Mouse (Mus musculus) ES-E14 (cell line): Measurements from ENCODE around the gene Krtap1-3. TPM values are rescaled to one million over a fixed set of nuclear protein-coding genes. Genes with fewer than 3 reads are reported as not detected.

Source experiments
- DNase-seq: peaks from one replicate; pipeline ENCODE4 v3.0.0-alpha.2; 2013; ENCODE audit warnings: low read depth, low spot score
- H3K27ac ChIP-seq: 2 replicates; pipeline ENCODE4 v1.5.1; 2012; ENCODE audit warnings: low read depth, mild to moderate bottlenecking, low read length, moderate library complexity, mixed read lengths; ENCODE audit not compliant: poor library complexity, insufficient read depth, severe bottlenecking
- H3K36me3 ChIP-seq: 2 replicates; pipeline ENCODE4 v1.6.1; 2012; ENCODE audit warnings: mild to moderate bottlenecking, low read length, moderate library complexity, mixed read lengths; ENCODE audit not compliant: control insufficient read depth, poor library complexity, insufficient read depth, severe bottlenecking
- H3K4me1 ChIP-seq, 2 experiments: fragments of 150-350 bp in 1 of 2; sonication (generic) in 1 of 2; 2 replicates each; pipeline ENCODE4 v1.6.1; 2012; ENCODE audit warnings: low read length in 2 of 2, mild to moderate bottlenecking in 1 of 2, mixed read lengths in 1 of 2; ENCODE audit not compliant: control insufficient read depth in 2 of 2, insufficient read depth in 2 of 2, poor library complexity in 1 of 2
- H3K4me3 ChIP-seq, 2 experiments: fragments of 150-350 bp in 1 of 2; sonication (generic) in 1 of 2; 2 replicates each; pipeline ENCODE4 v1.5.1; 2012; ENCODE audit warnings: low read length in 2 of 2, low read depth in 1 of 2, mild to moderate bottlenecking in 1 of 2, mixed read lengths in 1 of 2; ENCODE audit not compliant: insufficient read depth in 1 of 2, poor library complexity in 1 of 2, severe bottlenecking in 1 of 2
- H3K9ac ChIP-seq: 2 replicates; pipeline ENCODE4 v1.6.1; 2012; ENCODE audit warnings: low read depth, mild to moderate bottlenecking, low read length, mixed read lengths; ENCODE audit not compliant: poor library complexity, insufficient read depth, severe bottlenecking
- H3K9me3 ChIP-seq: fragments of 150-350 bp; sonication (generic); 2 replicates; pipeline ENCODE4 v1.6.1; 2012; ENCODE audit warnings: low read depth, mild to moderate bottlenecking, low read length; ENCODE audit not compliant: control insufficient read depth, insufficient read depth
- CHD2 ChIP-seq: IDR thresholded peaks from 2 replicates; pipeline ENCODE4 v1.6.1; 2014; ENCODE audit warnings: mild to moderate bottlenecking, low read depth, low read length, inconsistent platforms
- HCFC1 ChIP-seq: IDR thresholded peaks from 2 replicates; pipeline ENCODE4 v1.6.1; 2012; ENCODE audit warnings: low read length, inconsistent platforms, borderline replicate concordance; ENCODE audit not compliant: insufficient read depth
- MAFK ChIP-seq: IDR thresholded peaks from 2 replicates; pipeline ENCODE4 v1.6.1; 2014; ENCODE audit warnings: mild to moderate bottlenecking, low read depth, low read length, inconsistent platforms; ENCODE audit not compliant: insufficient read depth
- ZC3H11A ChIP-seq: IDR thresholded peaks from 2 replicates; pipeline ENCODE4 v1.6.1; 2012; ENCODE audit warnings: low read depth, mild to moderate bottlenecking, inconsistent platforms, low read length, borderline replicate concordance
- ZNF384 ChIP-seq: IDR thresholded peaks from 2 replicates; pipeline ENCODE4 v1.6.1; 2012; ENCODE audit warnings: low read depth, low read length, inconsistent platforms
- in situ Hi-C, 2 experiments: fragments of 600-800 bp; cut with MboI; formaldehyde crosslinking; loops; one replicate each; pipeline ENCODE4 v1.15.1; 2025; ENCODE audit warnings: low sequenced_read_pairs in 2 of 2, inconsistent platforms in 1 of 2; ENCODE audit not compliant: unreplicated experiment in 2 of 2
- total RNA-seq: library from RNA; depleted of rRNA; stranded (reverse); fragments of 300-350 nt; gene quantifications from 2 replicates; pipeline ENCODE4 v1.2.3, GENCODE M21; 2012

The Krtap1-3 gene
- total RNA-seq, 1 experiment: not detected

DNA sequence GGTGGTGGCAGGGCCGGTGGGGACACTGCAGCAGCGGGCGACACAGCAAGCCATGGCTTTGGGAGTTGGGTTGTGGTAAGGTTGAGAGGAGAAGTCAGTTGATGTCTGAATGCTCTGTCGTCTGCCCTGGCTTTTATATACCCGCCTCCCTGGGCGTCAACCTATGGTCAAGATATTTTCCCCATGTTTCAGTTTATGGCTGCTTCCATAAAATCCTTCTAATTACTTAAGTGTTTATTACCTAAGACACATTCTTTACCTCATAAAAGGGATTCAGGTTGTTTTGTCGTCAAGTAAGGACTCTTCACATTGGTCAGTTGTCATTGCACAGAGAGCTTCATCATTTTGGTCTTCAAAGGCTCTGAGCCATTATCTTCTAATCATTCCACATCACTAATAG, 24.6 kb downstream of the Krtap1-3 start, which contains the start of gene Krtap3-1:
Gene Krtap3-1 (minus strand): TSS at position 101 of the 400 bp plus-strand sequence.
- Histone ChIP-seq H3K4me1 (no peaks in the 10 kb centered on the region), H3K36me3 (no peaks in the 10 kb centered on the region), H3K4me3 (no peak within 1 kb of the TSS), H3K9ac (no peak within 1 kb of the TSS), H3K27ac (no peak within 1 kb of the TSS), H3K9me3 (no peaks in the 10 kb centered on the region)
- in situ Hi-C loops: no loop called here
- DNase-seq: no peak
- TF ChIP-seq ZC3H11A (no peak), CHD2 (no peak), MAFK (no peak), HCFC1 (no peak), ZNF384 (no peak)

GRCm38 (mm10) chr11:99562580-99562979, 28.6 kb downstream of the Krtap1-3 start:
- H3K9me3 ChIP-seq: no peaks in the 10 kb centered on the region
- no peak for DNase-seq
- TF ChIP-seq MAFK (no peak), ZNF384 (no peak)
- H3K27ac ChIP-seq: no peak overlapping the region
- H3K4me1 ChIP-seq: no peaks in the 10 kb centered on the region
- H3K36me3 ChIP-seq: no peaks in the 10 kb centered on the region
- H3K4me3 ChIP-seq: no peak overlapping the region
- no peak overlapping the region for H3K9ac ChIP-seq
- in situ Hi-C loops: no loop called here

DNA sequence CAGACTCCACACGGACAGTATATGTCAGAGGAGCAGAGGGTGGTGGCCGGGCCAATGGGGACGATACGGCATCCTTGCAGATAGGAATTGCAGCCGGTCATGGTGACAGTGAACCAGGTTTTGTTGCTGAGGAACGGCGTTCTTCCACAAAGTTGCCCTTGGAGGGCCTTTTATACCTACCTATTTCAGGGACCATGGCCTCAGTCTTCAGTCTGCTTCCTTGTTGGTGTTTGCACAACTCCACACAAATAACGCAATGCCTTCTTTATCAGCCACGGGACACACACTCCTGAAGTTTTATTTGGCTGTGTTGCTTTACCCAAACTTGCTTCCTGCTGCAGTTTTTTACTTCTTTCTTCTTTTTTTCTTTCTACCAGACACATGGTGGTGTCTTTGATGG, 31.8 kb downstream of the Krtap1-3 start, which contains the start of gene Gm11939:
Gene Gm11939 (minus strand): TSS at position 101 of the 400 bp plus-strand sequence.
- Histone ChIP-seq H3K4me1 (no peaks in the 10 kb centered on the region), H3K9me3 (no peaks in the 10 kb centered on the region), H3K27ac (no peak within 1 kb of the TSS), H3K9ac (no peak within 1 kb of the TSS), H3K36me3 (no peaks in the 10 kb centered on the region), H3K4me3 (no peak within 1 kb of the TSS)
- no peak for DNase-seq
- no peak for TF ChIP-seq ZNF384
- TF ChIP-seq ZC3H11A: no peak
- TF ChIP-seq MAFK: no peak
- no peak for TF ChIP-seq CHD2
- no peak for TF ChIP-seq HCFC1
- in situ Hi-C loops: no loop called here

GRCm38 (mm10) chr11:99557976-99558745, 33.0 kb downstream of the Krtap1-3 start:
- no peak overlapping the region for H3K4me3 ChIP-seq
- no peak for DNase-seq

GRCm38 (mm10) chr11:99556753-99557152, 34.4 kb downstream of the Krtap1-3 start, which contains the start of gene Krtap3-2:
TSS of gene Krtap3-2 (minus strand) at chr11:99556853.
- TF ChIP-seq HCFC1 (no peak), ZNF384 (no peak), CHD2 (no peak), MAFK (no peak), ZC3H11A (no peak)
- Histone ChIP-seq H3K4me1 (no peaks in the 10 kb centered on the region), H3K9ac (no peak within 1 kb of the TSS), H3K36me3 (no peaks in the 10 kb centered on the region), H3K4me3 (no peak within 1 kb of the TSS), H3K27ac (no peak within 1 kb of the TSS), H3K9me3 (no peaks in the 10 kb centered on the region)
- in situ Hi-C loops: no loop called here
- DNase-seq: no peak

More at GRCm38 (mm10) chr11:99557976-99558745, 33.0 kb downstream of the Krtap1-3 start:
- no peak overlapping the region for H3K9ac ChIP-seq
- no peaks in the 10 kb centered on the region for H3K4me1 ChIP-seq
- in situ Hi-C loops: no loop called here
- TF ChIP-seq MAFK (no peak), HCFC1 (no peak), ZC3H11A (no peak), ZNF384 (no peak), CHD2 (no peak)
- no peaks in the 10 kb centered on the region for H3K36me3 ChIP-seq
- H3K27ac ChIP-seq: no peak overlapping the region
- H3K9me3 ChIP-seq: no peaks in the 10 kb centered on the region
